Mouse (Mus musculus): ENCODE results near the gene Hrh3. TPM values are rescaled to one million over a fixed set of nuclear protein-coding genes. Genes with fewer than 3 reads are reported as not detected.
A peak's percentile ranks its signal among the peaks of the same experiment; 100 is the strongest.

The Hrh3 gene
- polyA plus RNA-seq (2015; fragmentation: Nextera tagmentation; extraction: Ambion mirVana): 0.07 and 0.09 TPM in 2 replicates

DNA sequence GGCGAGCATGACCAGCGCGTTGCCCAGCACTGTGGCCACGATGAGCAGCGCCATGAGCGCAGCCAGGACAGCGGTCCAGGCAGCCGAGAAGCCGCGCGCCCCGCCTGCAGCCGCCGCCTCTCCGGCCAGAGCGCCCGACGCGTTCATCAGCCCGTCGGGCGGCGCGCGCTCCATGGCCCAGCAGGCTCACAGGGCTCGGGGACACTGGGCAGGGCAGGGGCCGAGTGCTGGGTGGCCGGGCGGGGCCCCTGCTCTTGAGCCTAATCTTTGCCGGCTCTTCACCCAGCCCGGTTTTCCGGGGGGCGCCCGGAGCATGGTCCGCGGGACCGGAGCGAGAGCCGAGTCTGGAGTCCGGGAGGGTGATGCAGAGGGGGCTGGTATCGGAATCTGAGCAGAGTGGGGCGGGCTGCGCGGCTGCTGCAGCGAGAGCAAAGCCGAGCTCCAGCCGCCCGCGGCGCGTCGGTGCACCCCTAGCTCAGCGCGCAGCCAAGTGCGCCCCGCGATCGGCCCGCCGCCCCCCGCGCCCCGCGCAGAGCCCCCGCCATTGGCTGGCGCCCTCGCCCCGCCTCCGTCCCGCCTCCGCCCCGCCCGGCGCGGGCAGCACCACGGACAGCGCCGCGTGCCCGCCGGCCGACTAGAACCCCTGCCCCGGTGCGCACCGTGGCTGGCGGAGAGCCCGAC is at the start of gene Hrh3:
TSS of gene Hrh3 (minus strand) at position 511 of the 681 bp plus-strand sequence.
- peaks cover 16% of the 10 kb centered on the region for H3K4me1 ChIP-seq (ENCODE audit: control insufficient read depth, insufficient read depth, low read length)
- H3K4me3 ChIP-seq (ENCODE audit: low read length): peak within 1 kb of the TSS; percentile 61
- peak; percentile 89 for ATAC-seq
- no peaks in the 10 kb centered on the region for H3K36me3 ChIP-seq (ENCODE audit: control insufficient read depth, insufficient read depth, low read length)
- under 1% methylated on average over 76 of the region's 87 CpGs for WGBS
- H3K4me2 ChIP-seq (ENCODE audit: low read depth, low read length): peak within 1 kb of the TSS; percentile 98
- H3K27me3 ChIP-seq (replicated peaks; ENCODE audit: control insufficient read depth, insufficient read depth, low read length): peaks cover 59% of the 10 kb centered on the region
- H3K9ac ChIP-seq (ENCODE audit: low read depth, low read length): 0 out of 2 replicates have a peak within 1 kb of the TSS, but pooled peaks have one; percentile 29
- no peak within 1 kb of the TSS for H3K27ac ChIP-seq (ENCODE audit: low read length)
- H3K9me3 ChIP-seq (ENCODE audit: control insufficient read depth, low read length): no peaks in the 10 kb centered on the region

- Histone ChIP-seq H3K36me3 (ENCODE audit: control insufficient read depth, insufficient read depth, low read length) (peaks cover 19% of the 10 kb centered on the region), H3K4me1 (ENCODE audit: control insufficient read depth, insufficient read depth, low read length) (no peaks in the 10 kb centered on the region), H3K9ac (ENCODE audit: low read depth, low read length) (no peak overlapping the region), H3K4me2 (ENCODE audit: low read depth, low read length) (no peak overlapping the region), H3K9me3 (ENCODE audit: control insufficient read depth, low read length) (no peaks in the 10 kb centered on the region), H3K4me3 (ENCODE audit: low read length) (no peak overlapping the region), H3K27me3 (replicated peaks; ENCODE audit: control insufficient read depth, insufficient read depth, low read length) (no peaks in the 10 kb centered on the region), H3K27ac (ENCODE audit: low read length) (no peak overlapping the region)
- no peak for ATAC-seq
- WGBS: 84% methylated on average over 9 of the region's 9 CpGs
These were observed 44.3 kb upstream of the Hrh3 start for GRCm38 (mm10) chr2:180148551-180148950.

GRCm38 (mm10) chr2:180147379-180147778 is 43.1 kb upstream of the Hrh3 start:
- Histone ChIP-seq H3K9ac (ENCODE audit: low read depth, low read length) (no peak overlapping the region), H3K9me3 (ENCODE audit: control insufficient read depth, low read length) (no peaks in the 10 kb centered on the region), H3K27ac (ENCODE audit: low read length) (no peak overlapping the region), H3K4me3 (ENCODE audit: low read length) (no peak overlapping the region), H3K4me2 (ENCODE audit: low read depth, low read length) (no peak overlapping the region), H3K27me3 (replicated peaks; ENCODE audit: control insufficient read depth, insufficient read depth, low read length) (no peaks in the 10 kb centered on the region), H3K36me3 (ENCODE audit: control insufficient read depth, insufficient read depth, low read length) (peaks cover 14% of the 10 kb centered on the region), H3K4me1 (ENCODE audit: control insufficient read depth, insufficient read depth, low read length) (no peaks in the 10 kb centered on the region)
- ATAC-seq: no peak
- WGBS: 86% methylated on average over 6 of the region's 6 CpGs

GRCm38 (mm10) chr2:180146091-180146490 is 41.8 kb upstream of the Hrh3 start:
- Histone ChIP-seq H3K4me2 (ENCODE audit: low read depth, low read length) (no peak overlapping the region), H3K4me3 (ENCODE audit: low read length) (no peak overlapping the region), H3K9me3 (ENCODE audit: control insufficient read depth, low read length) (no peaks in the 10 kb centered on the region), H3K36me3 (ENCODE audit: control insufficient read depth, insufficient read depth, low read length) (peaks cover 14% of the 10 kb centered on the region), H3K27ac (ENCODE audit: low read length) (no peak overlapping the region), H3K27me3 (replicated peaks; ENCODE audit: control insufficient read depth, insufficient read depth, low read length) (no peaks in the 10 kb centered on the region), H3K4me1 (ENCODE audit: control insufficient read depth, insufficient read depth, low read length) (no peaks in the 10 kb centered on the region), H3K9ac (ENCODE audit: low read depth, low read length) (no peak overlapping the region)
- WGBS: 88% methylated on average over 2 of the region's 2 CpGs
- ATAC-seq: no peak

GRCm38 (mm10) chr2:180135414-180135813 is 31.1 kb upstream of the Hrh3 start:
- H3K27me3 ChIP-seq (replicated peaks; ENCODE audit: control insufficient read depth, insufficient read depth, low read length): no peaks in the 10 kb centered on the region
- no peak for ATAC-seq

GRCm38 (mm10) chr2:180133911-180134310 is 29.6 kb upstream of the Hrh3 start:
- ATAC-seq: no peak
- Histone ChIP-seq H3K36me3 (ENCODE audit: control insufficient read depth, insufficient read depth, low read length) (no peaks in the 10 kb centered on the region), H3K9me3 (ENCODE audit: control insufficient read depth, low read length) (no peaks in the 10 kb centered on the region), H3K9ac (ENCODE audit: low read depth, low read length) (no peak overlapping the region), H3K4me3 (ENCODE audit: low read length) (no peak overlapping the region), H3K27me3 (replicated peaks; ENCODE audit: control insufficient read depth, insufficient read depth, low read length) (no peaks in the 10 kb centered on the region), H3K27ac (ENCODE audit: low read length) (no peak overlapping the region), H3K4me2 (ENCODE audit: low read depth, low read length) (no peak overlapping the region), H3K4me1 (ENCODE audit: control insufficient read depth, insufficient read depth, low read length) (no peaks in the 10 kb centered on the region)
- WGBS: 85% methylated on average over 3 of the region's 3 CpGs

More at GRCm38 (mm10) chr2:180135414-180135813, 31.1 kb upstream of the Hrh3 start:
- H3K36me3 ChIP-seq (ENCODE audit: control insufficient read depth, insufficient read depth, low read length): no peaks in the 10 kb centered on the region
- no peak overlapping the region for H3K4me3 ChIP-seq (ENCODE audit: low read length)
- no peak overlapping the region for H3K4me2 ChIP-seq (ENCODE audit: low read depth, low read length)
- no peak overlapping the region for H3K9ac ChIP-seq (ENCODE audit: low read depth, low read length)
- H3K9me3 ChIP-seq (ENCODE audit: control insufficient read depth, low read length): no peaks in the 10 kb centered on the region
- no peaks in the 10 kb centered on the region for H3K4me1 ChIP-seq (ENCODE audit: control insufficient read depth, insufficient read depth, low read length)
- 78% methylated on average over 5 of the region's 5 CpGs for WGBS
- H3K27ac ChIP-seq (ENCODE audit: low read length): no peak overlapping the region

GRCm38 (mm10) chr2:180133231-180133630 is 28.9 kb upstream of the Hrh3 start:
- Histone ChIP-seq H3K27ac (ENCODE audit: low read length) (no peak overlapping the region), H3K4me2 (ENCODE audit: low read depth, low read length) (no peak overlapping the region), H3K36me3 (ENCODE audit: control insufficient read depth, insufficient read depth, low read length) (no peaks in the 10 kb centered on the region), H3K9ac (ENCODE audit: low read depth, low read length) (no peak overlapping the region), H3K27me3 (replicated peaks; ENCODE audit: control insufficient read depth, insufficient read depth, low read length) (no peaks in the 10 kb centered on the region), H3K4me1 (ENCODE audit: control insufficient read depth, insufficient read depth, low read length) (no peaks in the 10 kb centered on the region), H3K9me3 (ENCODE audit: control insufficient read depth, low read length) (no peaks in the 10 kb centered on the region), H3K4me3 (ENCODE audit: low read length) (no peak overlapping the region)
- no peak for ATAC-seq
- 88% methylated on average over 4 of the region's 4 CpGs for WGBS

DNA sequence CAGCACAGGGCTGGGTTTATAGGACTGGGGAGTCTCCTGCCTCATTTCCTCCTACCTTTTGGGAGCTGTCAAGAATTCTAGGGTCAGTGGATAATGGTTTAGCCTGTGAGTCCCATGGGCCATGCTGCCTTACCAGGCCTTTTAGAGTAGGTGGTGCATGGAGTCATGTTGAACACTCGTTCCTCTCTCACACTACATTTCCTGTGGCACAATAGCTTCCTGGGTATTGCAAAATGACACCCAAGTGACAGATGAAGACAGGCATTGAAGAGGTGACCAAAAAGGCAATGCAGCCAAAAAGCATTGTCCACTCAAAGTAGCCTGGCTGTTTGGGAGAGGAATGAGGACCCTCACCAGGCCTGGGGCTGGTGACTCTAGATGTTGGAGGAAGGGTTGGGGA is 23.4 kb upstream of the Hrh3 start:
- no peak for ATAC-seq
- 66% methylated on average over 1 of the region's 1 CpGs for WGBS
- no peaks in the 10 kb centered on the region for H3K9me3 ChIP-seq (ENCODE audit: control insufficient read depth, low read length)
- H3K27ac ChIP-seq (ENCODE audit: low read length): no peak overlapping the region
- H3K9ac ChIP-seq (ENCODE audit: low read depth, low read length): no peak overlapping the region
- H3K4me3 ChIP-seq (ENCODE audit: low read length): no peak overlapping the region
- peaks cover 8% of the 10 kb centered on the region for H3K4me1 ChIP-seq (ENCODE audit: control insufficient read depth, insufficient read depth, low read length)
- no peaks in the 10 kb centered on the region for H3K27me3 ChIP-seq (replicated peaks; ENCODE audit: control insufficient read depth, insufficient read depth, low read length)
- no peaks in the 10 kb centered on the region for H3K36me3 ChIP-seq (ENCODE audit: control insufficient read depth, insufficient read depth, low read length)
- H3K4me2 ChIP-seq (ENCODE audit: low read depth, low read length): no peak overlapping the region

- Histone ChIP-seq H3K9ac (ENCODE audit: low read depth, low read length) (0 out of 2 replicates have a peak overlapping the region, but pooled peaks have one; percentile 1), H3K36me3 (ENCODE audit: control insufficient read depth, insufficient read depth, low read length) (no peaks in the 10 kb centered on the region), H3K27me3 (replicated peaks; ENCODE audit: control insufficient read depth, insufficient read depth, low read length) (no peaks in the 10 kb centered on the region), H3K27ac (ENCODE audit: low read length) (no peak overlapping the region), H3K9me3 (ENCODE audit: control insufficient read depth, low read length) (no peaks in the 10 kb centered on the region), H3K4me1 (ENCODE audit: control insufficient read depth, insufficient read depth, low read length) (peaks cover 8% of the 10 kb centered on the region), H3K4me3 (ENCODE audit: low read length) (no peak overlapping the region), H3K4me2 (ENCODE audit: low read depth, low read length) (no peak overlapping the region)
- no peak for ATAC-seq
- 32% methylated on average over 4 of the region's 4 CpGs for WGBS
These were observed 21.9 kb upstream of the Hrh3 start for GRCm38 (mm10) chr2:180126195-180126594.

DNA sequence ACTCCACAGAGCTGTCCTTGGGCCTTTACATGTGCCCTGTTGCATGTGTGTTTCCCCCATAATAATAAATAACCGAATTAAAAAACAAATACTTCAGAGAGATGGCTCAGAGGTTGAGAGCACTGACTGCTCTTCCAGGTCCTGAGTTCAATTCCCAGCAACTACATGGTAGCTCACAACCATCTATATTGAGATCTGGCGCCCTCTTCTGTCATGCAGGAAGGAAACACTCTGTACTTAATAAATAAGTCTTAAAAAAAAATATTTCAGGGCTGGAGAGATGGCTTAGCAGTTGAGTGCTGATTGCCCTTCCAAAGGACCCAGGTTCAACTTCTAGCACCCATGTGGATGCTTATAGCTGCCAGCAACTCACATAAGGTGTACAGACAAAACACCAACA is 19.9 kb upstream of the Hrh3 start:
- Histone ChIP-seq H3K36me3 (ENCODE audit: control insufficient read depth, insufficient read depth, low read length) (no peaks in the 10 kb centered on the region), H3K4me2 (ENCODE audit: low read depth, low read length) (no peak overlapping the region), H3K4me3 (ENCODE audit: low read length) (no peak overlapping the region), H3K9ac (ENCODE audit: low read depth, low read length) (no peak overlapping the region), H3K4me1 (ENCODE audit: control insufficient read depth, insufficient read depth, low read length) (peaks cover 16% of the 10 kb centered on the region), H3K27me3 (replicated peaks; ENCODE audit: control insufficient read depth, insufficient read depth, low read length) (no peaks in the 10 kb centered on the region), H3K27ac (ENCODE audit: low read length) (no peak overlapping the region), H3K9me3 (ENCODE audit: control insufficient read depth, low read length) (no peaks in the 10 kb centered on the region)
- no peak for ATAC-seq
- 84% methylated on average over 2 of the region's 2 CpGs for WGBS

Data from intestine, embryonic 16.5 days (tissue).